Mouse (Mus musculus) hematopoietic stem cell, adult 5-6 weeks (primary cell): ENCODE results near the gene Igsf11. TPM values are rescaled to one million over a fixed set of nuclear protein-coding genes. Genes with fewer than 3 reads are reported as not detected.

Experiments
- ATAC-seq, 2 experiments: fragments of 125-278 bp in 1 of 2; replicated peaks in 1 of 2; 2 replicates each; pipeline ENCODE4 v1.8.0; 2016 to 2017; ENCODE audit warnings: inconsistent platforms in 2 of 2, mild to moderate bottlenecking in 2 of 2, moderate number of reproducible peaks in 2 of 2, low read depth in 1 of 2, moderate TSS enrichment in 1 of 2; ENCODE audit not compliant: low FRiP score in 2 of 2, poor library complexity in 2 of 2, severe bottlenecking in 2 of 2, insufficient read depth in 1 of 2, low TSS enrichment in 1 of 2
- total RNA-seq: library from RNA; stranded (forward); fragments of 172-1452, 232-1000 nt; gene quantifications from 2 replicates; pipeline ENCODE4 v1.2.3, GENCODE M21; 2017

Gene Igsf11
- total RNA-seq, 1 experiment from 2014 or later, result 0.10 TPM

DNA sequence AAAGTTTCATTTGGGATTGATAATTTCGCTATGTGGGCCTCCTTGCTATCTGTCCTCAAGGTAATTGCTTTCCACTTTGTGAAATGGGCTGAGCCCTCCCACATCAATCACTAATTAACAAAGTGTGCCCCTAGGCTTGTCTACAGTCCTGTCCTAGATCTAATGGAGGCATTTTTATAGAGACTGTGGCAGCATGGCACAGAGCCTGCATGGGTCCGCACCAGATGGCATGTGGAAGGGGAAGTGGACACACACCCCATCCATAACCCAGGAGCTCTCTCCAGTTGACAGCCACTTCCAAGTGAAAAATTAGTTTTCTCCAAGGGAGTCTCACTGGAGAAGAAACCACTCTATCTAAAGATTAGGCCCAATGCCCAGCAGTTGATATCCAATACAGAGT is 138.9 kb downstream of the Igsf11 start:
- ATAC-seq, result no peak

GRCm38 (mm10) chr16:39037257-39037656 is 144.8 kb downstream of the Igsf11 start:
- ATAC-seq, result no peak

DNA sequence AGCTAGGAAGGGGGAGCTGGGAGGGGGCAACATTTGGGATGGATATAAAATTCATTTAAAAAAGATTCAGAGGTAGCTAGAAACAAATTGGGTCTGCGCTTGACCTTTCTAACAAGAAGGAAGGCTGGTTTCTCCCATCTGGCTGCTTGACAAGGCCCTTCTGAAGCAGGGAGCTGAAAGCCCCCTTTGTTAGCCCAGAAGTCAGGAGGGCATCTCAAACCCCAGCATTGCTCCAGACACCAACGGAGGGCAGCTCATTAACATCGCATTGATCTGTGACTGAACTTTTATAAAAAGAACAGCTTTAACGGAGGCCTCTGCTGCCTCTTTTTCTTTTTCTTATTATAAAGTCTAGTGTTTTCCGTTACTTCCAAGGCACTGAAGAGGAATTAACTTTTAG is 151.9 kb downstream of the Igsf11 start:
- ATAC-seq, result no peak

GRCm38 (mm10) chr16:39048889-39049288 is 156.4 kb downstream of the Igsf11 start:
- peak; percentile 79 to 82 for ATAC-seq

GRCm38 (mm10) chr16:39052971-39053370 is 160.5 kb downstream of the Igsf11 start:
- peak; percentile 63 to 82; a peak in 3 of 4 replicates for ATAC-seq

- no peak for ATAC-seq
Measured at GRCm38 (mm10) chr16:39053779-39054178, 161.3 kb downstream of the Igsf11 start.

DNA sequence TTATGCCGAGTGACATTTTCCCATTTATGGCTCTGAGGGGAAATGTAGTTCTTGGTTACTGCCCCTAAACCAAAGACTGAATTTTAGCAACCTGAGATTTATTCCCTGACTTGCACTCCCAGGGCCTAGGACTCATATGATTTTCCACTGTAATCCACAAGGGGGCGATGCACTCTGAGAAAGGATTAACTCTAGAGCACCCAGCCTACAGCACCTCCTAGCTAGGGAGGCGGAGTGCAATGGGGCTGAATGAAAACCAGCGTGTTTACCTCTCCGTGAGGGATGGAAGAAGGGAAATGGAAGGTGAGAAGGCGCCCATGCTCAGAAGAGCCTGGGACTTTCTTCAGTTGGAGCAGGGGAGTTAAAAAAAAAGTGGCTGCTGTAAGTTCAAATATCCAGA is 163.6 kb downstream of the Igsf11 start:
- peak; percentile 70 to 84 for ATAC-seq

- ATAC-seq, result no peak
Measured at GRCm38 (mm10) chr16:39056961-39057360, 164.5 kb downstream of the Igsf11 start.

DNA sequence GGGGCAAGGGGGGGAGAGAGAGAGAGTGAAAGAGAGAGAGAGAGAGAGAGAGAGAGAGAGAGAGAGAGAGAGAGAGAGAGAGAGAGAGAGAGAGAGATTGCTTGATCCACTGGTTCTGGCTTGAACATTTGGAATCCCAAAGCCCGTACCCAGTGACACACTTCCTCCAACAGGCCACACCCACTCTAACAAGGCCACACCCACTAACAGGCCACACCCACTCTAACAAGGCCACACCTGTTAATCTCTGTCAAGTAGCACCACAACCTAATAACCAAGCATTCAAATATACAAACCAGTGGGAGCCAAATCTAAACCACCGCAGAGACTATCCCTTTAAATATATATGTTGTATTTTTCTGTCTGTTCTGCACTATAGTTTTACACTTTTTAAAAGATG is 166.4 kb downstream of the Igsf11 start:
- no peak for ATAC-seq

DNA sequence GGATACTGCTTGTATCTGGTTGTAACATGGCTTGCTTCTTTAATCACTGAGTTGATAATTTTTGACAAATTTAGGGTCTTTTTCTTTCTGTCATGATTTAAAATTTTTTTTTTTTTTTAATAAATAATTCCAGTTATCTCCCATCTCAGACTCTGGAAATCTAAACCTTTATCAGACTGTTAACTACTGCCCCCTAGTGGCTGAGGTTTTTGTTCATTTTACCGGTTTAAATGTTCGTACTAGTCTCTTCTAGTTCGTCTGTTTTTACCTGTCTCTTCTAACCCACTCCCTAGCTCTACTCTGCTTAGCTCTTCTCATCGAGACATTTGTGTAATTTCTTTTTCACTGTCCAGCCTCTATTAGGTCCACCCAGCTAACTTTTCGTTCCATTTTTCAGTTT is 170.1 kb downstream of the Igsf11 start:
- ATAC-seq, result no peak

GRCm38 (mm10) chr16:39065576-39065975 is 173.1 kb downstream of the Igsf11 start:
- no peak for ATAC-seq

DNA sequence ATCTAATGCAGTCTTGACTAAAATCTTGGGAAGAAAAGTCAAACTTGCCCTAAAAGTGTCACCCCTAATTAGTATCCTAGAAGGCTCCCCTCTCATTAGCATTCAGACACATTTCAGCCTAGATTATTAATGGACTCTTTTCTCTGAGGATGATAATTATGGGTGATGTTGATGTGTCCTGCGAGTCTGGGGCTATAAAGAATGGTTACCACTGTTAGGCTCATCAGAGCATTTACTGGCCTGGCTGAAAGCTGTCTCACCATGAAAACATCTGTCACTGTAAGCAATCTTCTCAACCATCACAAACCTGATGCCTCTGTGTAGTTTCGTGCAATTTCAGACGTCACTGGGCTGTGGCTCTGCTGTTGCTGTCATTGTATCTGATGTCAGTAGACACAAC is 179.0 kb downstream of the Igsf11 start:
- ATAC-seq, result no peak

Other genes starting within 250 kb of the Igsf11 start
- gene Arhgap31, start 179.4 kb upstream of the Igsf11 start, total RNA-seq, result 4.7 and 5.4 TPM in 2 replicates
- gene B4galt4, start 150.4 kb upstream of the Igsf11 start, total RNA-seq, result 29.8 and 37.3 TPM in 2 replicates
- not detected in 2 replicates for gene Upk1b, start 92.3 kb upstream of the Igsf11 start, total RNA-seq
- not detected in 2 replicates for gene 4930435E12Rik, start 63.9 kb upstream of the Igsf11 start, total RNA-seq